Mouse (Mus musculus): ENCODE measurements around the gene Oaz2. TPM values are rescaled to one million over a fixed set of nuclear protein-coding genes. Genes with fewer than 3 reads are reported as not detected.
"Not testable (repeated sequence)": the region's sequence is repeated elsewhere in the genome, so short reads cannot be mapped to it uniquely, and the experiment has no call there.

Oaz2 gene
- polyA plus RNA-seq, 1 experiment from 2014 or later: 49.6 TPM

GRCm38 (mm10) chr9:65676358-65677118 is 8.7 kb downstream of the Oaz2 start:
- H3K27me3 ChIP-seq: no peaks in the 10 kb centered on the region
- H3K4me2 ChIP-seq: peak overlapping the region; percentile 83
- peaks cover 57% of the 10 kb centered on the region for H3K4me1 ChIP-seq (replicated peaks)
- H3K9me3 ChIP-seq (replicated peaks): no peaks in the 10 kb centered on the region
- peak overlapping the region; percentile 72 for H3K4me3 ChIP-seq (replicated peaks)
- H3K27ac ChIP-seq: peak overlapping the region; percentile 66
- WGBS (ENCODE audit: insufficient replicate concordance): under 1% methylated on average over 48 of the region's 51 CpGs
- DNase-seq (peak; percentile 93), ATAC-seq (ENCODE audit: low read depth) (peak; percentile 98)
- H3K36me3 ChIP-seq: no peaks in the 10 kb centered on the region
- peak overlapping the region; percentile 85 for H3K9ac ChIP-seq

GRCm38 (mm10) chr9:65677119-65677462 is 9.3 kb downstream of the Oaz2 start:
- DNase-seq: no peak
- Histone ChIP-seq H3K4me3 (replicated peaks) (peak overlapping the region; percentile 72), H3K4me2 (peak overlapping the region; percentile 83), H3K27ac (no peak overlapping the region), H3K36me3 (no peaks in the 10 kb centered on the region), H3K9me3 (replicated peaks) (no peaks in the 10 kb centered on the region), H3K9ac (peak overlapping the region; percentile 85), H3K27me3 (no peaks in the 10 kb centered on the region), H3K4me1 (replicated peaks) (peaks cover 52% of the 10 kb centered on the region)
- 21% methylated on average over 3 of the region's 3 CpGs for WGBS (ENCODE audit: insufficient replicate concordance)
- no peak for ATAC-seq (ENCODE audit: low read depth)

- H3K27me3 ChIP-seq: no peaks in the 10 kb centered on the region
- 0 out of 2 replicates have a peak overlapping the region, but pooled peaks have one; percentile 54 for H3K27ac ChIP-seq
- H3K4me1 ChIP-seq (replicated peaks): peaks cover 65% of the 10 kb centered on the region
- WGBS (ENCODE audit: insufficient replicate concordance): 53% methylated on average over 5 of the region's 5 CpGs
- H3K9me3 ChIP-seq (replicated peaks): no peaks in the 10 kb centered on the region
- DNase-seq (no peak), ATAC-seq (ENCODE audit: low read depth) (no peak)
- 0 out of 2 replicates have a peak overlapping the region, but pooled peaks have one; percentile 5 for H3K4me3 ChIP-seq (replicated peaks)
- H3K4me2 ChIP-seq: peak overlapping the region; percentile 83; the same call in 1 of the 2 replicates
- H3K9ac ChIP-seq: 0 out of 2 replicates have a peak overlapping the region, but pooled peaks have one; percentile 2
- H3K36me3 ChIP-seq: no peaks in the 10 kb centered on the region
Measured at GRCm38 (mm10) chr9:65679181-65679761, 11.5 kb downstream of the Oaz2 start.

GRCm38 (mm10) chr9:65680938-65681633 is 13.3 kb downstream of the Oaz2 start:
- peaks cover 67% of the 10 kb centered on the region for H3K4me1 ChIP-seq (replicated peaks)
- ATAC-seq (ENCODE audit: low read depth): no peak
- no peak overlapping the region for H3K27ac ChIP-seq
- no peaks in the 10 kb centered on the region for H3K27me3 ChIP-seq
- H3K9me3 ChIP-seq (replicated peaks): no peaks in the 10 kb centered on the region
- H3K4me2 ChIP-seq: no peak overlapping the region
- no peak overlapping the region for H3K9ac ChIP-seq
- H3K36me3 ChIP-seq: peaks cover under 1% of the 10 kb centered on the region; the same call in 1 of the 2 replicates
- no peak for DNase-seq
- WGBS (ENCODE audit: insufficient replicate concordance): 62% methylated on average over 4 of the region's 4 CpGs
- no peak overlapping the region for H3K4me3 ChIP-seq (replicated peaks)

DNA sequence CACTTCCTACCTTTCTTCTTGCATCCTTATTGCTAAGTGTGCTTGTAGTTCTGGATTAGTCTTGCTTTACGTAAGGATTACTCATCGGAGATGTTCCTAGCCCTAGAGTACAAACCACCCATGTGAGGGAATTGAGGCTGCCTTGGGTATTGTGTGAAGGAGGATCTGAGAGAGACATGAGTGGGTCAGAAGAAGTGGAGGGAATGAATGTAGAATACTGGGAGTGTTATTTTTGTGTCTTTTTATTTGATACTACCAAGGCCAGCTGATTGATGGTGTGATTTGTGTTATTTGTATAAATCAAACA is 13.8 kb downstream of the Oaz2 start:
- Histone ChIP-seq H3K36me3 (peaks cover 6% of the 10 kb centered on the region), H3K4me3 (replicated peaks) (no peak overlapping the region), H3K4me1 (replicated peaks) (peaks cover 70% of the 10 kb centered on the region), H3K27me3 (no peaks in the 10 kb centered on the region), H3K9me3 (replicated peaks) (no peaks in the 10 kb centered on the region), H3K4me2 (no peak overlapping the region), H3K9ac (no peak overlapping the region), H3K27ac (no peak overlapping the region)
- no peak for ATAC-seq (ENCODE audit: low read depth)
- WGBS (ENCODE audit: insufficient replicate concordance): 89% methylated on average over 2 of the region's 2 CpGs
- no peak for DNase-seq

DNA sequence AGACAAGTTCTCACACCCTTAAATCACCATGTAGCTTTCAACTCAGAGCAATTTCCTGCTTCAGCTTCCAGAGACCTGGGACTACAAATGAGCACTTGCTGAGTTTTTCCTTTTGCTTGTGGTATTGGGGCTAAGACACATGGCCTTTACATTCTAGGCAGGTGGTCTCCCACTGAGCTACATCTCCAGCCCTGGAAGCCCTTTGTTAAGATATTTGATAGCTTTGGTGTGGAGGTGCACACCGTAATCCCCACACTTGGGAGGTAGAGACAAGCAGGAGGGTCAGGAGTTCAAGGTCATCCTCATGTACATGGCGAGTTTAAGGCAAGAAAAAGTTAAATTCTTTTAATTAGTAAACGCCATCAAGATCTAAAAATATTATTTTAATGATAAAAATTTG is 14.4 kb downstream of the Oaz2 start:
- WGBS (ENCODE audit: insufficient replicate concordance): 67% methylated on average over 3 of the region's 3 CpGs
- H3K4me1 ChIP-seq (replicated peaks): peaks cover 66% of the 10 kb centered on the region
- H3K9ac ChIP-seq: no peak overlapping the region
- peaks cover 10% of the 10 kb centered on the region for H3K36me3 ChIP-seq
- ATAC-seq (ENCODE audit: low read depth) (no peak), DNase-seq (no peak)
- no peaks in the 10 kb centered on the region for H3K9me3 ChIP-seq (replicated peaks)
- H3K27me3 ChIP-seq: no peaks in the 10 kb centered on the region
- no peak overlapping the region for H3K27ac ChIP-seq
- no peak overlapping the region for H3K4me2 ChIP-seq
- no peak overlapping the region for H3K4me3 ChIP-seq (replicated peaks)

DNA sequence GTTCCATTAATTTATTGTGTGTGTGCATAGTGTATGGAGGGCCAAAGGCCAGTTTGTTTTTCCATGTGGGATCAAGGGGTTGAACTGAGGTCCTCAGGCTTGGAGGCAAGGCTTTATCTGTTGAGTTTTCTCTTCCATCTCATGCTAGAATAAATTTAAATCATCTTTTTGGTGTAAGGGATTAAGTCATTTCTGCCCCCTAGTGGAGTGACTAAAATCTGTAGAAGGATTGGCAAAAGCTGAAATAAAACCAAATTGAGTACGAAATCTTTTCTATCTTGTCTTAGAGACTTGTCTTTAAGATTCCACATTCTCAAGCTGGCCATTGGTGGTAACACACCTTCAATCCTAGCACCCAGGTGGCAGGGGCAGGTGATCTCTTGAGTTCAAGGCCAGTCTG is 15.2 kb downstream of the Oaz2 start:
- H3K4me3 ChIP-seq (replicated peaks): no peak overlapping the region
- H3K9ac ChIP-seq: no peak overlapping the region
- no peaks in the 10 kb centered on the region for H3K9me3 ChIP-seq (replicated peaks)
- DNase-seq (no peak), ATAC-seq (ENCODE audit: low read depth) (no peak)
- no peak overlapping the region for H3K27ac ChIP-seq
- 73% methylated on average over 1 of the region's 1 CpGs for WGBS (ENCODE audit: insufficient replicate concordance)
- H3K4me1 ChIP-seq (replicated peaks): peaks cover 58% of the 10 kb centered on the region
- peaks cover 17% of the 10 kb centered on the region for H3K36me3 ChIP-seq
- no peak overlapping the region for H3K4me2 ChIP-seq
- no peaks in the 10 kb centered on the region for H3K27me3 ChIP-seq

DNA sequence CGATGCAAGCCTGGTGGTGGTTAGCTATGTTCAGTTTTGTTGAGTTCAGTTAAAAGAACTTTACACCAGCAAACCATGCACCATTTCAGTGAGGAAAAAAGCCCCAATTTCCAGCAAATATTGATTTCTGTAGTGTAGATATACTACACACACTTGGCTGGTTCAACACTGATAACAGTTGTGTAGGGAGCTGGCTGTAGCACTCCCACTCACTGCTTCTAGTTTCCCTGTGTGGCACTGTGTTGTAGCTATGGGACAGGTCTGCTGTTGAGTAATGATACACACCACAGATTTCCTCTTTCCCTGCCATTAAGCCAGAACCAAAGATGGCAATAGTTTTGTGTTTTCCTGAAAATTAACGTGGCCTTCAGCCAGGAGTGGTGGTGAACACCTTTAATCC is 16.9 kb downstream of the Oaz2 start:
- no peak overlapping the region; the same call in 1 of the 2 replicates for H3K9ac ChIP-seq
- peaks cover 25% of the 10 kb centered on the region for H3K36me3 ChIP-seq
- H3K4me3 ChIP-seq (replicated peaks): no peak overlapping the region
- WGBS (ENCODE audit: insufficient replicate concordance): 49% methylated on average over 2 of the region's 2 CpGs
- H3K9me3 ChIP-seq (replicated peaks): no peaks in the 10 kb centered on the region
- H3K27ac ChIP-seq: peak overlapping the region; percentile 29
- H3K27me3 ChIP-seq: no peaks in the 10 kb centered on the region
- no peak overlapping the region for H3K4me2 ChIP-seq
- ATAC-seq (ENCODE audit: low read depth) (peak; percentile 70; the same call in 1 of the 2 replicates), DNase-seq (no peak)
- H3K4me1 ChIP-seq (replicated peaks): peaks cover 41% of the 10 kb centered on the region

GRCm38 (mm10) chr9:65689869-65690268 is 22.1 kb downstream of the Oaz2 start:
- peaks cover 57% of the 10 kb centered on the region for H3K36me3 ChIP-seq
- DNase-seq: not testable (repeated sequence)
- WGBS (ENCODE audit: insufficient replicate concordance): 85% methylated on average over 2 of the region's 2 CpGs

DNA sequence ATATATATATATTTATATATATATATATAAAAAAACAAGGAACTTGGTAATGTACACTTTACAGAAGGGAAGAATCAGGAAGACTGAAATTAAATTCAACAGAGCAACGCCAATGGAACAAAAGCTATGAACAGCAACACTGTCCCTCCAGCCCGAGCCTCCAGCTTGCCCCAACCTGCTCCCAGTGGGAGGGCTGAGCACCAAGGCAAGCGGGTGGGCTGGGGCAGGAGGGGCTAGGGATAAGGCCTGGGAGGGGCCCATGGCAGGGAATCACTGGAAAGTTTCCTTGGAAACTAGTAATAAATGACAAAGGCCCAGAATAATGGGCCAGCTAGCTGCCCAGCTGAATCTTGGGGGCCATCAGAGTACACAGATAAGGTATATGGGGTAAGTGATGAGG is 24.7 kb downstream of the Oaz2 start:
- whole genome bisulfite sequencing (ENCODE audit: insufficient replicate concordance): 62% methylated on average over 3 of the region's 3 CpGs
- no peak for ATAC-seq (ENCODE audit: low read depth)
- Histone ChIP-seq H3K9me3 (replicated peaks) (no peaks in the 10 kb centered on the region), H3K4me3 (replicated peaks) (no peak overlapping the region), H3K27ac (no peak overlapping the region), H3K36me3 (peaks cover 69% of the 10 kb centered on the region), H3K9ac (no peak overlapping the region), H3K4me1 (replicated peaks) (0 out of 2 replicates have a peak, but pooled peaks cover 2% of the 10 kb centered on the region), H3K27me3 (no peaks in the 10 kb centered on the region), H3K4me2 (no peak overlapping the region)
- no peak for DNase-seq

More at GRCm38 (mm10) chr9:65689869-65690268, 22.1 kb downstream of the Oaz2 start:
- not testable (repeated sequence) for H3K27me3 ChIP-seq; ATAC-seq (ENCODE audit: low read depth); H3K27ac ChIP-seq; H3K9me3 ChIP-seq (replicated peaks); H3K9ac ChIP-seq; H3K4me2 ChIP-seq; H3K4me3 ChIP-seq (replicated peaks)
- peaks cover 10% of the 10 kb centered on the region for H3K4me1 ChIP-seq (replicated peaks)

DNA sequence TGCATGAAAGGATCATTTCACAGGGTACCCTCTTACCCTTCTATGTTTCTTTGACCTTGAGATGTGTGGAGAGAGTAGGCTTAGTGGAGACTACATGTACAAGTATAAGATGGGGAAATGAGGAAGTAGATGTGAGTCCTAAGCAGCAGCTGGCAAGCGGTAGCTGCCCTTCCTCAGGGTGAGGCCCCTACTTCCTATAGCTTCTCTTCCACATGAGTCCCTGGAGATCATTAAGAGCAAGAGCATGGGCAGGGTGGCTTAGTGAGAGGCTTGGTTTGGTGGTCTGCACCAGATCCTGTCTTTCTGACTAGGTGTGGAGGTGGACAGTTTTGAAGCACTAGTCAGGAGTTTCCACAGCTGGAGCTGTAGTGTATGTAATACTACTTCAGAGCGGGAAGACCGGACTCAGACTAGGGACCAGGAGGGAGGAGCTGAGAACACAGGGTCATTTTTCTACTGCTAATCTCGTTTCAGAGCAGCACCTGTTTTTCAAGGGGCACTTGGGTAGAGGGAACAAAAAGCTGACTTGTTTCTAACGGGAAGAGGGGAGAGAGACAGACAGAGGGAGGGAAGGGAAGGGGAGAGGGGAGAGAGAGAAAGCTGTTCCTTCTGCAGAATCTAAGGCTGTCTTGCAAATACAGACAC is 25.3 kb downstream of the Oaz2 start:
- WGBS (ENCODE audit: insufficient replicate concordance): 37% methylated on average over 5 of the region's 5 CpGs
- peaks cover 70% of the 10 kb centered on the region for H3K36me3 ChIP-seq
- no peak overlapping the region for H3K4me2 ChIP-seq
- DNase-seq (no peak), ATAC-seq (ENCODE audit: low read depth) (peak; percentile 23; the same call in 1 of the 2 replicates)
- no peak overlapping the region for H3K9ac ChIP-seq
- no peaks in the 10 kb centered on the region for H3K9me3 ChIP-seq (replicated peaks)
- no peak overlapping the region for H3K4me3 ChIP-seq (replicated peaks)
- H3K4me1 ChIP-seq (replicated peaks): 0 out of 2 replicates have a peak, but pooled peaks cover 2% of the 10 kb centered on the region
- H3K27me3 ChIP-seq: no peaks in the 10 kb centered on the region
- H3K27ac ChIP-seq: no peak overlapping the region

Measured in liver, embryonic 13.5 days (tissue).